Mouse (Mus musculus) kidney, embryonic 15.5 days (tissue): Measurements from ENCODE around the gene Opcml. TPM values are rescaled to one million over a fixed set of nuclear protein-coding genes. Genes with fewer than 3 reads are reported as not detected.
A peak's percentile ranks its signal among the peaks of the same experiment; 100 is the strongest.

Experiments
- ATAC-seq: fragments of 200-750 bp; cut with Nextera tagmentation; replicated peaks from 2 replicates; pipeline ENCODE4 v1.8.0; 2017; ENCODE audit warnings: moderate TSS enrichment; ENCODE audit not compliant: low FRiP score
- H3K27ac ChIP-seq: fragments of 300-500 bp; sonication (generic); 2 replicates; pipeline ENCODE4 v1.5.1; 2015; ENCODE audit warnings: mild to moderate bottlenecking, inconsistent platforms
- H3K27me3 ChIP-seq: fragments of 300-500 bp; sonication (generic); 2 replicates; pipeline ENCODE4 v1.6.1; 2015; ENCODE audit warnings: inconsistent platforms
- H3K36me3 ChIP-seq: fragments of 300-500 bp; sonication (generic); 2 replicates; pipeline ENCODE4 v1.6.1; 2015; ENCODE audit warnings: inconsistent platforms
- H3K4me1 ChIP-seq: fragments of 300-500 bp; sonication (generic); 2 replicates; pipeline ENCODE4 v1.6.1; 2015; ENCODE audit warnings: inconsistent platforms
- H3K4me2 ChIP-seq: fragments of 300-500 bp; sonication (generic); 2 replicates; pipeline ENCODE4 v1.6.1; 2015; ENCODE audit warnings: moderate library complexity, mild to moderate bottlenecking, inconsistent platforms
- H3K4me3 ChIP-seq: fragments of 300-500 bp; sonication (generic); replicated peaks from 2 replicates; pipeline ENCODE4 v1.5.1; 2015; ENCODE audit warnings: mild to moderate bottlenecking, inconsistent platforms
- H3K9ac ChIP-seq: fragments of 300-500 bp; sonication (generic); 2 replicates; pipeline ENCODE4 v1.6.1; 2015; ENCODE audit warnings: mild to moderate bottlenecking, inconsistent platforms
- H3K9me3 ChIP-seq: fragments of 300-500 bp; sonication (generic); replicated peaks from 2 replicates; pipeline ENCODE4 v1.6.1; 2016; ENCODE audit warnings: inconsistent platforms
- WGBS: fragments of 180-500 bp; shearing (Covaris S2); methylation state at CpG from one replicate; pipeline ENCODE4 v1.1.7; 2015; ENCODE audit warnings: mixed read lengths; 5-methylcytosine and 5-hydroxymethylcytosine counted together
- polyA plus RNA-seq: library from polyadenylated mRNA; unstranded; fragments of >200 nt; fragmentation: Nextera tagmentation; extraction: Ambion mirVana; gene quantifications from 2 replicates; pipeline ENCODE4 v1.2.1, GENCODE M21; 2015

Opcml gene
- polyA plus RNA-seq, 1 experiment from 2014 or later: 1.5 TPM

DNA sequence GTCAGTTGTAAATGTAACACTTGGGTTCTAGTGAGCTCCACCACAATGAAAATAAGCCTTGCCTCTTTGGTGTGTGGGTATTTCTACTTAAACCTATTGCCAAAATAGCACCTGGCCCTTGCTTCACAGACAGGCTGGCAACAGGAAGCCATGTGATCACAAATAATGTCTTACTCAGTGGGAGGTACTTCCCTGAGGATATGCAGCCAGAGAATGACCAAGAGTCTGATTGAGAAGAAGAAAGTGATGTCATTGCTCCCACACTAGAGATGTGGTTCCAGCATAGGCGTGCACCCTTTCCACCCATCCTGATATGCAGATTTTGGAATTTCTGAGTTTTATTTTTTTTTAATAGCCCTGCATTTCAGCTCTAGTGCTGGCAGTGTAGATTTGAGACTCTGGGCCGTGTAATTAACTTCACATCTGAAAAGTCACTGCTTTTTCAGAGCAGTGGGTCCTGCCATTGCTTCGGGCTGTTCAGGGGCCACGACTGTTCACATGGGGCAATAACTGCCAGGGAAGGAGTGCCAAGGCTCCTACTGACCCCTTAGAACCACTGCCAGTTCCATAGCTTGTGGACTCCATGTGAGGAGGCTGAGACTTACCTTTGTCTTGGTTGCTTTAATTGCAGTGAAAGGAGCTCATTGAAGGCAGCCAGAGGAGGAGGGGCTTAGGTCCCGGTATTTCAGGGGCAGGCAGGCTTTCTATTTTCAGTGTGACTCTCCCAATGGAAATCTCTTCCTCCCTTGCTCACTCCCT is 649.0 kb downstream of the Opcml start:
- WGBS: 53% methylated on average over 5 of the region's 5 CpGs
- no peaks in the 10 kb centered on the region for H3K9me3 ChIP-seq
- H3K4me1 ChIP-seq: peaks cover 12% of the 10 kb centered on the region
- H3K9ac ChIP-seq: no peak overlapping the region
- H3K36me3 ChIP-seq: no peaks in the 10 kb centered on the region
- no peaks in the 10 kb centered on the region for H3K27me3 ChIP-seq
- no peak overlapping the region for H3K4me3 ChIP-seq
- no peak overlapping the region for H3K4me2 ChIP-seq
- no peak for ATAC-seq
- H3K27ac ChIP-seq: no peak overlapping the region

- Histone ChIP-seq H3K4me2 (no peak overlapping the region), H3K27me3 (no peaks in the 10 kb centered on the region), H3K4me1 (peaks cover 12% of the 10 kb centered on the region), H3K9me3 (no peaks in the 10 kb centered on the region), H3K4me3 (no peak overlapping the region), H3K9ac (no peak overlapping the region), H3K27ac (no peak overlapping the region), H3K36me3 (no peaks in the 10 kb centered on the region)
- WGBS: 86% methylated on average over 3 of the region's 3 CpGs
- no peak for ATAC-seq
Observed at GRCm38 (mm10) chr9:28440192-28440795, 649.7 kb downstream of the Opcml start.

DNA sequence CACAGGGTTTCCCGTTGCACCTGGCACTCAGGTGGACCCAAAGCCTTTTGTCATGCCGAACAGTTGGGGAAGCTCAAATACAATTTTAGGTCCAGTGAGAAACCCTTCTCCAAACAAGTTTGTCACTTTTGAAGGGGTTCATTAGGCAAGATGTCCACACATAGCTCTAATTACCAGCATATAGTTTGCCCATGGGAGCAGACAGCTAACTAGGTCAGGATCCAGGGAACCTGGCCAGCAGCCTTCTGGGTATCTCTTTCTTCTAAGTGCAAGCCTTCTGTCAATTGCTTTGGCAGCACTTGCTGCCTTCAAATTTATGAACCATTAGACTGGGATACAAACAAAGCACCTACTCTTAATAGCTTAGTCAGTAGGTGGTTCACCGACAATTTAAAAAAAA is 653.9 kb downstream of the Opcml start:
- H3K36me3 ChIP-seq: no peaks in the 10 kb centered on the region
- no peak overlapping the region for H3K4me3 ChIP-seq
- 55% methylated on average over 3 of the region's 3 CpGs for WGBS
- H3K9ac ChIP-seq: no peak overlapping the region
- peaks cover 12% of the 10 kb centered on the region for H3K4me1 ChIP-seq
- H3K9me3 ChIP-seq: no peaks in the 10 kb centered on the region
- no peak overlapping the region for H3K27ac ChIP-seq
- no peak for ATAC-seq
- H3K27me3 ChIP-seq: no peaks in the 10 kb centered on the region
- H3K4me2 ChIP-seq: no peak overlapping the region

DNA sequence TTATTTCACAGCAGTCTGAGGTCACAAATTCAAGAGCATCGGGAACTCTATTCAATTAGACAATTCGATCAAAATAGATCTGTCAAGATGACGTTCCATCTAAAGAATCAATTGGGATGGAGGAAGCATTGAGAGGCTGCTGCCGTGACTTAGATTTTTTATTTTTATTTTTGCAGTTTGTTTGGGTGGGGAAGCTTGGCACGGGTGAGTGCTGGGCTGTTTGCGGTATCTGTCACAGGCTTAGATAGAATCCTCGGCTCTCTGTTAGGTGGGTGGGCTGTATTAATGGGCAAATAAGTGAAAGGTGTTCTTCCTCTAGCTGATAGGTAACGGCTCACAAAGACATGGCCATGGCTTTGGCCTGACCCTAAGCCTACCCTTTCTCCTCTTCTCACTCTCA is 654.4 kb downstream of the Opcml start:
- no peaks in the 10 kb centered on the region for H3K9me3 ChIP-seq
- H3K4me3 ChIP-seq: no peak overlapping the region
- H3K9ac ChIP-seq: no peak overlapping the region
- H3K36me3 ChIP-seq: no peaks in the 10 kb centered on the region
- H3K4me2 ChIP-seq: no peak overlapping the region
- H3K27ac ChIP-seq: no peak overlapping the region
- WGBS: 72% methylated on average over 8 of the region's 8 CpGs
- no peaks in the 10 kb centered on the region for H3K27me3 ChIP-seq
- peaks cover 8% of the 10 kb centered on the region for H3K4me1 ChIP-seq
- ATAC-seq: no peak

GRCm38 (mm10) chr9:28445863-28446262 is 655.3 kb downstream of the Opcml start:
- no peak for ATAC-seq
- Histone ChIP-seq H3K27me3 (no peaks in the 10 kb centered on the region), H3K4me1 (peaks cover 8% of the 10 kb centered on the region), H3K27ac (no peak overlapping the region), H3K4me2 (no peak overlapping the region), H3K9ac (no peak overlapping the region), H3K36me3 (no peaks in the 10 kb centered on the region), H3K4me3 (no peak overlapping the region), H3K9me3 (no peaks in the 10 kb centered on the region)
- WGBS: 90% methylated on average over 1 of the region's 1 CpGs

DNA sequence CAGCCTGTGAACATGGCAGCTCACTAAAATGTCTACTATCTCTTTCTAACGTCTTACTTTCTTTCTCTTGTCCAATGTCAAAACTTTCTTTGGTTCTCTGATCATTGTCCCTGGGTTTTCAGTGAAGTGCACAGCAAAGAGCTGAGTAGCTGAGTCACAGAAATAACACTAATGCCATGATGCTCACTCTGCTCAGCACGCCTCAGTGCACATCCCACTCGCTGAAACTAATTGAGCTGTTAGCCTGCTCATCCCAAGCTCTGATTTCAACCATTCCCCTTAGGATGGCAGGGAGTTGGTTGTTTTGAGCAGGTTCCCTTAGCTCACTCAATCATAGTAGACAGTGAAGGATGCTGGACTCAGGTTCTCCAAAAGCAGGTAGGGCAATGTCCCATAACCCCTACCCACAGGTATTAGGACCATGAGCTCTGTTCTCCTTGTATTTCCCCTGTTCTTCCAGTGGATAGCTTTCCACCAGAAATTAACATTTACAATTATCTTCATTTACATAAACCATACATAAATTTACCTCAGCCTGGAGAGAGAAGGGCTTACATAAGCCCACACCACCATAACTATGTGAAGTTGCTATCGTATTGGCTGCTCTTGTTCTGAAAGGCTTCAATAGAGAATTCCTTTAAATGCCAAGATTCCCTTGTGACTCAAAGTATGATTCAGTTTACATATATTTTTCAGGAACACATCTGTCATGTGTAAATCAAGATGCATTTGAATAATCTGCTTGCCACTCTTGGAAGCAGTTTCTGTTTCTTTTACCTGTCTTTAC is 655.9 kb downstream of the Opcml start:
- Histone ChIP-seq H3K4me1 (peaks cover 8% of the 10 kb centered on the region), H3K9ac (no peak overlapping the region), H3K36me3 (no peaks in the 10 kb centered on the region), H3K4me2 (no peak overlapping the region), H3K27me3 (no peaks in the 10 kb centered on the region), H3K4me3 (no peak overlapping the region), H3K27ac (no peak overlapping the region), H3K9me3 (no peaks in the 10 kb centered on the region)
- peak; percentile 64; the same call in 1 of the 2 replicates for ATAC-seq
- 57% methylated on average over 4 of the region's 4 CpGs for WGBS

- Histone ChIP-seq H3K27me3 (no peaks in the 10 kb centered on the region), H3K9ac (no peak overlapping the region), H3K27ac (no peak overlapping the region), H3K4me3 (no peak overlapping the region), H3K9me3 (no peaks in the 10 kb centered on the region), H3K4me1 (no peaks in the 10 kb centered on the region), H3K36me3 (no peaks in the 10 kb centered on the region), H3K4me2 (no peak overlapping the region)
- 88% methylated on average over 2 of the region's 2 CpGs for WGBS
- no peak for ATAC-seq
Observed at GRCm38 (mm10) chr9:28452509-28452908, 661.9 kb downstream of the Opcml start.

DNA sequence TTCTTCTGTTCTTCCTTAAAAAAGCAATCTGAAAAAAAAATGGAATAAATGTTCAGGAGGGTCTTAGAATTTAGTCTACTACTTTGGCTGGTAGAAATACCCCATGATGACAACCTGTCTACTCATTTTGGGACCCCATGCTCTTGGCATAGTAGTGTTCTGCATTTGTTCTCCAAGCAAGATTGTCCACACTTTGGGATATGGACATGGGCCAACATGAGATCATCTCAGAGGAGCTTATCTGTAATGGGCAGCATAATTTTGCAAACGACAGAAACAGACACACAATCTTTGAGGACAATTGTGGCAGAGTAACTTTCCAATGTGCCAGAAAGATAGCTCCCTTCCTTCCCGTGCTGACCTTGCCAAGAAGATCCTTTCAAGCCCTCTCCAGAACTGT is 662.5 kb downstream of the Opcml start:
- Histone ChIP-seq H3K4me2 (no peak overlapping the region), H3K36me3 (no peaks in the 10 kb centered on the region), H3K9me3 (no peaks in the 10 kb centered on the region), H3K27me3 (no peaks in the 10 kb centered on the region), H3K9ac (no peak overlapping the region), H3K4me3 (no peak overlapping the region), H3K4me1 (no peaks in the 10 kb centered on the region), H3K27ac (no peak overlapping the region)
- no peak for ATAC-seq
- WGBS: 74% methylated on average over 2 of the region's 2 CpGs

DNA sequence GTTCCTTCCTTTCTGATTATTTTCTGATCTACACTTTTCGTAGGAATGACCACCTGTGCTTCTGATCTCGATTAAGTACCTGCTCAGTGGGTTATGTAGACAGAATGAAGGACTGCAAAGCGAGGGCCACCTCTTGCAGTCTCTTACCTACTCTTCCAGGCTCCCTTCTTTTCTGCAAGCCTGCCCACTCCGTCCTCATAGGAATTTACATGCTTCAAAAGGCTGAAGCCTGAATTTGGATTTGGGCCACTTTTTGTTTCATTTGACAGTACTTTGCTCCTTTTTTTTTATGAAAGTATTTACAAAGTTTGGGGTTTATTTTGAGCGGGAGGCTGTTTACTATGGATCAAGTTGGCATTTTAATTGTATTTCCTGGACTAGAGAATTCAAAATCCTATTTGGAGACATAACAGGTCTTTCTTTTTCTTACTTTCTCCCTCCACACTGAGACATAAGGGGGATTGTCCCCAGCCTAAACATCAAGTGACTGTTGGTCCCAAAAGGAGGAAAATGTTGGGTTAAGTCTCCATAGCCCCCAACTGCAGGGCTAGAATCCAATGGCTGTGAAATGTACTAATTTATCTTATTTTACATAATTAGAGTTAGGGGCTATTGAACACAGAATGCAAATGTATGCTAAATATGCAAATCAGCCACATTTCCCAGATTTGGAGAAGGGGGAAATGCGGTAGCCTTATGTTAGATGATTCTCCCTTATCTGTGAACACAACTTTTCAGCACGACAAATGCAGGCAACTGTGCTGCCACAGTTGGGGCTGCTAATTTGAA is 667.6 kb downstream of the Opcml start:
- 80% methylated on average over 7 of the region's 7 CpGs for WGBS
- Histone ChIP-seq H3K27me3 (no peaks in the 10 kb centered on the region), H3K27ac (no peak overlapping the region), H3K4me2 (no peak overlapping the region), H3K4me1 (no peaks in the 10 kb centered on the region), H3K9ac (no peak overlapping the region), H3K9me3 (no peaks in the 10 kb centered on the region), H3K4me3 (no peak overlapping the region), H3K36me3 (no peaks in the 10 kb centered on the region)
- no peak for ATAC-seq

- Histone ChIP-seq H3K4me2 (no peak overlapping the region), H3K4me3 (no peak overlapping the region), H3K27ac (no peak overlapping the region), H3K27me3 (no peaks in the 10 kb centered on the region), H3K36me3 (no peaks in the 10 kb centered on the region), H3K4me1 (no peaks in the 10 kb centered on the region), H3K9me3 (no peaks in the 10 kb centered on the region), H3K9ac (no peak overlapping the region)
- no peak for ATAC-seq
- WGBS: 68% methylated on average over 6 of the region's 6 CpGs
Observed at GRCm38 (mm10) chr9:28463622-28464021, 673.0 kb downstream of the Opcml start.

- 91% methylated on average over 6 of the region's 6 CpGs for WGBS
- Histone ChIP-seq H3K4me1 (no peaks in the 10 kb centered on the region), H3K9me3 (no peaks in the 10 kb centered on the region), H3K27me3 (no peaks in the 10 kb centered on the region), H3K4me3 (no peak overlapping the region), H3K36me3 (no peaks in the 10 kb centered on the region), H3K4me2 (no peak overlapping the region), H3K9ac (no peak overlapping the region), H3K27ac (no peak overlapping the region)
- ATAC-seq: no peak
Observed at GRCm38 (mm10) chr9:28469419-28469818, 678.8 kb downstream of the Opcml start.

DNA sequence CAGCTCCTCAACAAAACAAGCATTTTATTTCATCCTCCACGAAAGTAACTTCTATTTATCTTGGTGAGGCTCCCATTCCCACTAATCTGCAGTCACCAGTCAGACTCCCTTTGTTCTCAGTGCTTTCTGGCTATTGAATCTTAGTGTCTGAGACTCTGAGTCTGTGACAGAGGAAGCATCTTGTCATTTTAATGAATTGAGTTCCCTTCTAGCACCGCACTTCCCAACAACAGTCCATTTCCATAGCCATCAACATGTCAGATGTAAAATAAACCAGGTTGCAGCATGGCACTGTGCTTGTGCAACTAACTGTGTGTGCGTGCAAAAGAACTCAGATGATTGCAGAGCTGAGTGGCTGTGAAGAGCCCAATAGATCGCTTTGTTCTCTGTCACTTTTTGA is 680.9 kb downstream of the Opcml start:
- Histone ChIP-seq H3K4me3 (no peak overlapping the region), H3K9me3 (no peaks in the 10 kb centered on the region), H3K9ac (no peak overlapping the region), H3K4me1 (no peaks in the 10 kb centered on the region), H3K27me3 (no peaks in the 10 kb centered on the region), H3K36me3 (no peaks in the 10 kb centered on the region), H3K27ac (no peak overlapping the region), H3K4me2 (no peak overlapping the region)
- peak; percentile 73; the same call in 1 of the 2 replicates for ATAC-seq
- 27% methylated on average over 4 of the region's 4 CpGs for whole genome bisulfite sequencing
